Mouse (Mus musculus) urinary bladder, adult 2 months (tissue): Measurements from ENCODE around the gene Cep170b. TPM values are rescaled to one million over a fixed set of nuclear protein-coding genes. Genes with fewer than 3 reads are reported as not detected.

Experiments
- DNase-seq: peaks from one replicate; pipeline ENCODE4 v3.0.0; 2022; ENCODE audit warnings: low spot score
- polyA plus RNA-seq: library from polyadenylated mRNA; depleted of rRNA; stranded (reverse); fragments of >200 nt; gene quantifications from 2 replicates; pipeline ENCODE4 v1.2.3, GENCODE M21; 2012

Gene Cep170b
- polyA plus RNA-seq, 1 experiment: 33.2 TPM

DNA sequence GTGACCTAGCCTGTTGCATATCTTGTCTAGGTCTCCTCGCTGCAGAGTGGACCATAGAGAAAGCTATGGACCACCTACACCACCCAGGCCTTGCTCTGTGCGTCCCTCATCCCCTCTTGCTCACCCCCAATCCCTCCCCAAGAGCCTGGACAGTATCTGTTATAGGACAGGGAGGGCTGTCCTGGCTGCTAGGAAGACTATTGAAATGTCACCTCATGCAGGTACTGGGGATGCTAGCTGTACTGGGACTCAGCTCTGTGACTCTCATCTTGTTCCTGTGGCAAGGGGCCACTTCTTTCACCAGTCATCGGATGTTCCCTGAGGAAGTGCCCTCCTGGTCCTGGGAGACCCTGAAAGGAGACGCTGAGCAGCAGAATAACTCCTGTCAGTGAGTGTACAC is 42.9 kb downstream of the Cep170b start:
- no peak for DNase-seq

DNA sequence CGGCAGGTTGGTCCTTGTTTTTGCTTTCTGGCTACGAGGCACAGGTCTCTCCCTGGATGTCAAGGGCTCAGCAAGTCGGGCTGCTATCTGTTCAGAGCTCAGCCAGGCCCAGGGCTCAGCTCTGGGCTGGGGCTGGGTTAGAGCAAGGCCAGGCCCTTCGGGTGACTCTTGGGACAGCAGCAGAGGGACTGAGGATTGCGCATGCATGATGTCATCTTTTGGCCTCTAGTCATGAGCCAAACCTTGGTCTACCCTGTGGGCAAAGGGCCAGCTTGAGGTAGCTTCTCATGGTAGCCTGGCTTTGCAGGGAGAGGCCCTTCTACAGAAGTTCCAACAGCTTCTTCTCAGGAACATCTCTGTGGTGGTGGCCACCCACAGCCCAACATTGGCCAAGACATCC is 43.9 kb downstream of the Cep170b start:
- no peak for DNase-seq

DNA sequence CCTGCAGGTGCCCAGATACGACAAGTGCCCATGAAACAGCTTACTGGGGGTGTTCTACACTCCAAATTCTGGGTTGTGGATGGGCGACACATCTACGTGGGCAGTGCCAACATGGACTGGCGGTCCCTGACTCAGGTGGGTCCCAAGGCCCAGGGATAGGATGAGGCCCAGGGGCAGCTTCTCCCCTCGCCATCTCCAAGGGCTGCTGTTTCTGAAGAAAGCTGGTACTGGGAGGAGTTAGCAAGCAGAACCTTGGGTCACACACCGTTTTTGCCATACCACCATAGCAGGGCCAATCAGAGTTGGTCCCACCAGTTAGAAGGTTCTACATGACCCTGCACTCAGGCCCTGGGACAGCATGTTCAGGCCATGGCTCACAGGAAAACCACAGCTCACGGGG is 44.7 kb downstream of the Cep170b start:
- no peak for DNase-seq

DNA sequence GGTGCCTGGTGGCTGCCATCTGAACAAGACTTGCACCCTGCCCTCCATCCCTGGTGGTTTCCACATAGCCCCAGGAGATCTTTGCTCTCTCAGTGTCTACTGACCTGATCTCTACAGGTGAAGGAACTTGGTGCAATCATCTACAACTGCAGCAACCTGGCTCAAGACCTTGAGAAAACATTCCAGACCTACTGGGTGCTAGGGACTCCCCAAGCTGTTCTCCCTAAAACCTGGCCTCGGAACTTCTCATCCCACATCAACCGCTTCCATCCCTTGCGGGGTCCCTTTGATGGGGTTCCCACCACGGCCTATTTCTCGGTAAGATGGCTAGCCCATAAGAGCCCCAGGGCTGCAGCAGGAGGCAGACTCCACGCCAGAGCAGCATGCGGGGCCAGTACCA is 46.3 kb downstream of the Cep170b start:
- no peak for DNase-seq

DNA sequence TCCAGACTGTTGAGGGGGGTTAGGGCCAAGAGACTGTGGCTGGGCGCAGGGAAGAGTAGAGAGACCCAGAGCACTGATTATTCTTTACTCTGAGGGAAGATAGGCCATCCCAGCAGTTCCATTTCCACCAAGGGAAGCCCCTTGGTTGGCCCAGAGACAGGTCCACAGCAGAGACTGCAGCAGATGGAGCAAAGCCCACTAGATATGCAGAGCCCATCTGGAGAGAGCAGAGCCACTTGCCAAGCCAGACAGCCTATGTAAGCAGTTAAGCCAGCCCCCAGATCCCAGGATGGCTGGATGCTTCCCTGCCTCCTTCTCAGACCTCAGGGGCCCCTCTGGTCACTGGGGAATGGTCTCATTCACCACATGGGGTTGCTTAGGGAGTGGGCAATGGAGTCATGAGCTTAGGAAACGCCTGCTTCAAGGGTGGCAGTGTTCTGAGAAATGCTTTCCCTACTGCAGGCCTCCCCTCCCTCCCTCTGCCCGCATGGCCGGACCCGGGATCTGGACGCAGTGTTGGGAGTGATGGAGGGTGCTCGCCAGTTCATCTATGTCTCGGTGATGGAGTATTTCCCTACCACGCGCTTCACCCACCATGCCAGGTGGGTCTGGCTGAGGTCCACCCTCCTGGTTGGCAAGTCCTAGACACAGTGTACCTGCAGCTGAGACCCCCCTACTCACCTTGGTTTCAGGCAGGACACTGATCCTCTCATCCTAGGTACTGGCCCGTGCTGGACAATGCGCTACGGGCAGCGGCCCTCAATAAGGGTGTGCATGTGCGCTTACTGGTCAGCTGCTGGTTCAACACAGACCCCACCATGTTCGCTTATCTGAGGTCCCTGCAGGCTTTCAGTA is 47.0 kb downstream of the Cep170b start:
- no peak for DNase-seq

DNA sequence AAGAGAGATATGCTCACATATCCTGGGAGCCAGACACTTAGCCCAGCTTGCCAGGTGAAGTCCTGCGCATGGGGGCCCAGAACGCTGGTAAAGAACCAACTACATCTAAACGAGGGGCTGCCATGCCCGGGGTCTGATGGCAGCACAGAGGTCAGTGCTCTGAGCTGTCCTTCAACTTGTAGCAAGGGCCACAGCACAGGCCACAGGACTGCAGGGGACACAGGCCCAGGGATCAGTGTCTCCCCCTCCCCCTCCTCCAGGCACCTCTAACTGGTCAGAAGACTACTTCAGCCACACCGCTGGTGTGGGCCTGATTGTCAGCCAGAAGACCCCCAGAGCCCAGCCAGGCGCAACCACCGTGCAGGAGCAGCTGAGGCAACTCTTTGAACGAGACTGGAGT is 47.9 kb downstream of the Cep170b start:
- DNase-seq: no peak

DNA sequence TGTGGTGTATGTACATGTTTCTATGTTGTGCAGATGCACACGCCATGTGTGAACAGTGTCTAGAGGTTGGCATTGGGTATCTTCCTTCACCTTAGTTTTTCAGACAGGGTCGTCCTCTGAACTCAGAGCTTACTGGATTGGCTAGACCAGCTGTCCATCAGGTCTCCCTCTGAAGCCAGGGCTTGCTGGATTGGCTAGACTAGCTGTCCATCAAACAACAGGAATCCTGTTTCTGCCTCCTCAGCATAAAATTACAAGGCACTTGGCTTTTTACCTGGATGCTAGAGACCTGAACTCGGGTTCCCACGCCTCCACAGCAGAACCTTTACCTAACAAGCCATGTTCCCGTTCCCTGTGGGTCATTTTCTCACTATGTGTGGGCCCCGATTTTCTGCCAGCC is 48.8 kb downstream of the Cep170b start:
- no peak for DNase-seq

DNA sequence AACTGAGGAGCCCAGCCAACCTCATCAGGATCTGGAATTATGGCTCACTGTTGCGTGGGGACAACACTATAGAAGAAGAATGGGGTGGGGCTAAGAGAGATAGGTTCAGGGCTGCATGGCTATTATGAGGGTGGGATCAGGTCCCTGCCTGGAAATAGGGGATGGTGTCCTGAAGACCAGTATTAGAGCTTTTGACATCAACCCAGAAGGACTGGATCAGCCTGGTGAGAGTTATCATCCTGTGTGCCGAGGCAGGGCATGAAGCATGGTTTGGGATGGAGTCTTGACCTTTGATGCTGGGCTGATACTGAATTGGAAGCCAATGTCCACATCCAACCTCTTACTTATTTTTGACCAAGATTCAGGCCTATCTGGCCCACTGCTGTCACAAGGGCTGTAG is 49.5 kb downstream of the Cep170b start:
- DNase-seq: no peak

DNA sequence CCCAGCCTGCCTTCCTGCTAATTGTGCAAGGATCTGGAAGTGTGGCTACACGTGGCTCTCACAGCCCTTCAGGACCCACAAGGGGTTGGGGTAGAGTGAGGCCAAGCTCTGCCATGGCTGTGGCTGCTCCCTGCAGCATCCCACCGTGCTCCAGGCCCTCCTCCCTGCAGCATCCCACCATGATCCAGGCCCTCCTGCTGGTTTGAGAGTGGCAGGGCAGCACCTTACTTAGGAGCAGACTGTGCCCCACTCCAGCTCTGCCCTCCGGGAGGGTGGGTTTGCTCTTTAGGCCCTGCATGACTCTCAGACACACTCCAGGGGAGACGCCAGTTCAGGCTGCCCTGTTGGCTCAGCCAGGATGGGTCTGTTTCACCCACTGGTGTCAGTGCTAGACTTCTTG is 50.1 kb downstream of the Cep170b start:
- no peak for DNase-seq

DNA sequence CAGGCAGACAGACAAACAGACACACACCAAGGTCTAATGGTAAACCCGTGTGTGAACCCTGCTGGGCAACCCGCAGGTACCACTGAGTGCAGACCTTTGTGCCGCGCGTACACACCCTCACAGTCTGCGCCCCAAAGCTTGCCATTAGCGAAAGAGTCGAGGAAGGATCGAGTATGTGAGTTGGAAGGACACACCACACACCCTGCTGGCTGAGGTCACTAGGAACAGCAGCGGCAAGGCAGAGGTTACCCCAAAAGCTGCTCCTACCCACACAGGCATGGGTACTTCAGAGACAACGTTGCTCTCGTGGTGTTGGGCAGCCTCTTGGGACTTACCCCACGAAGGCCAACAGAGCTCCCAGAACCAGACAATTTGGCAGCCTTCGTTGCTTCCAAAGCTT is 52.1 kb downstream of the Cep170b start:
- no peak for DNase-seq

DNA sequence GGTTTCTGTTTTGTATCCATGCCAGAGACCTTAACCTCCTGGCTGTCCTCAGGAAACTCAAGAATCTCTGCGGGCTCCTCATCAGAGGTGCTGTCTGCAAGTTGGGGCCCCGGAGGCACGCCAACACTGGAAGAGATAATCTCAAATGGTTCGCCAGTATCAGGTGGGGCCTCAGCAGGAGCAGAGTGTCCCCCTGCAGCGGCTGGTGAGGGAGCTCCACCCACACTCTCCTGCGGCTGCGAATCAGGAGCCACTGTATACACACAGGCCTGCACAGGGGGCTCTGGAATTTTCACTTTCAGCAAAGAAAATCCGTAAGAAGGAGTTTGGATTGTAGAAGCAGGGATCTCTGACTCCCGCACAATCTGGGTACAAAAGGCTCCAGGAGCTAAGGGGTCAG is 53.1 kb downstream of the Cep170b start:
- DNase-seq: no peak

DNA sequence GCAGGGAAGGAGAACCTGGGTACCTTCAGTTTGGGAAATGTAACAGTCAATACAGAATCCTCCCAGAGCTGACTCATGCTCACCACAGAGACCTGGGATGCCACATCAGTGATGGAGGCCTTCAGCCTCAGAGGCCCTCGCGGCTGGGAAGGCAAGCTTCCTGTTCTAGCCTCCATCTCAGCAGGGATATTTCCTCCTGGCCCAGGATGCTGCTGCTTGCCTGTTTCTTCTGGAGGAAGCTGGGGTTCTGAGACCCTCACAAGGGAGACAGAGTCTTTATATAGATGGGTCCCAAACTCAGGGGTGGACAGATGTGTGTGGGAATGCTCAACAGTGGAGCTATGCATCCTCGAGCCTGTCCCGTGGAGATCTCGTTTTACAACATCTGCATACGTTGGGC is 53.8 kb downstream of the Cep170b start:
- no peak for DNase-seq

DNA sequence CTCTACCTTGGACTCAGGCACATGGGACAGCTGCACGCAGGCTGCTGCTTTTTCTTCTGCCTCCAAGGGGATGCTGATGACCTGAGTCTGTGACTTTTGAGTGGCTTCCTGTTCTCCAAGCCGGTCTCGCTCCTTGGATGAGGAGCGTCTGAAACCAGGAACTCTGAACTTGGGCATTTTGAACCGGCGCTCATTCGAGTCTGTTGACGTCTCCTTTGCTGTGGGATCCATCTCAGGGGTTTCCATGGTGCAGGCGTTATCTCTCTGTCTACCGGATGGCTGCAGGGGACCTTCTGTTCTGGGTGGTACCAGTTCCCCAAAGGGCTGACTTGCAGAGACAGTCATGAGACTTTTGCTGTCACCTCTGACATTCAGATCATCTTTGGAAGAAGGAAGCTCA is 54.2 kb downstream of the Cep170b start:
- DNase-seq: no peak

DNA sequence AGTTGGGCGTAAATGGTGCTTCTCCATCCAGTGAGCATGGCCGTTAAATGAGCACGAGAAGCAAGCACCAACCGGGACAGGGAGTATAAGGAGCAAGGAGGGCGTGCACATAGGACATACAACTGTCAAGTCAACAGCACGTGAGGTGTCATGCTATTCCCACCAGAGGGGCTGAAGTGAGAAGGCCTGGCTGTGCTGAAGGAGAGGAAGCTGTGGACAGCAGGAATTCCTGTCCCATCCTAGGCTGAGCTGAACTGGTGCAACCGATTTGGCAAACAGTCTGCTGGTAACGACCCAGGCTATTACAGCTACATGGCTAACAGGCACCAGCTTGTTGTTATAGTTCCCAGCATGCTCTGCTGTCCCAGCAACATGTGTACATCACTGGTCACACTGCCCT is 70.8 kb downstream of the Cep170b start:
- DNase-seq: no peak

DNA sequence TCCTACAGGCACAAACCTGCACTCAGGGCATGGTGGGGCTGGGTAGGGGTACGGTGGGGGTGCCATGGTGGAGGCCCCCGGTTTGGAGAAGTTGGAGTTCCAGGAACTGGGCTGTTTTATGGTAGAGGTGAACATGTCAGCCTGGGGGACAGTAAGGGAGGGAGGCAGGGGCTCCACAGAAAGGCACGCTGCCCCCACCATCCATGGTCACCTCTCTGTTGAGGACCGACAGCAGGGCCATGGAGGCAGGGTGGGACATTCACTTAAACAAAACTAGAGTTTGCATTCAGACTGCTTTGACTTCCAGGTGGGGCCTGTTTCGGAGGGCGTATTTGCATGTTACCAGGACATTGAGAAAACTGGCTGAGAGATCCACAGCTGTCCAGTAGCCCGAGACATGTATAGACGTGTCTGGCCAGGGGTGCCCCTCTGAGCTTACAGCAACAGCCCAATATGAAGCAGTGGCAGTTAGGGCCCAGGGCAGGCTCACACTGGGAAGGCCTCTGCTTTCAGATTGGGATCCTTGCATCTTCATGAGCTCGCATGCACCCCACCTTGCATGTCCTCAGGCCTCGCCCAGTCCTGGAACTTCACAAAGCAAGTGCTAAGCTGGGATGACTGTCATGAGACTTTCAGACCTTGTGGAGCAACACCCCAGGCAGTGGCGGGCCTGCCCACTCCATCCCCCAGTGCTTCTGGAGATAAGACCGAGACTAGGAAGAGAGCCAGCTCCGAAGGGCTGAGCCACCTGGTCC is 73.5 kb downstream of the Cep170b start:
- no peak for DNase-seq

DNA sequence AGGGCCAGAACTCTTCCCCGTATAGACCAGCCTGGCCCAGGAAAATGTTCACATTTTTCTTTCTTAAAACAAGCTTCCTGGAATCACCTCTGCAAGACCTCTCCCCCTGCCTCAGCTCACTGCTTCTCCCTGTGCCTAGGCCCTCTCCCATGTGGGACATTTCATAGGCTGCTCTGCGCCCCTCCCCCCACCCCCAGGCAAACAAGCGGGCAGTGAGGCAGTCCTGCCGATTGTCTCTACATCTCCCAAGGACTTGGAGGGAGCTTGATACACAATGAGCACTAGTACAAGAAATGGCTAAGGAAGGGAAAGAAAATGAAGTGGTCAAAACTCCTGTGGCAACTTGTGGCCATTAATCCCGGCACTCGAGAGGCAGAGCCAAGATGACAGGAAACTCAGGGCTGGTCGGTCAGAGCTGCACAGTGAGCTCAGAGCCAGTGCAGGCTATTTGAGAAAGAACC is 74.1 kb downstream of the Cep170b start:
- DNase-seq: no peak

DNA sequence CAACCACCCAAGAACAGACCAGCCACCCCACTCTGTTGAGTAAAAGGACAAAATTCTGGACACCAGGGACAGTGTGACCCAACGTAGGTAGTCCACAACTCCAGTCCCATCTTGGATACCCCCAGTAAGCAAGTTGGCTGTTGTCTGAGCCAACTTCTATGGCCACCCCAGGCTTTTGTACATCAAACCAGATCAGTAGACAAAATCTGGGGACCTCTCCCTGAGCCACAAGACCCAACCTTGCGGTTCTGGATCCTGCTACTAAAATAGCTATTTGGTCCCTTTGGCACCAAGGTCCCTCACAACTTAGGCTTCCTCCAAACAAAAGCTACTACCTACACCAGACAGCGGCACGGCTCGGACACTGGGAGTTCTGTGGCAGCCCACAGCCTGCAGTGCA is 74.7 kb downstream of the Cep170b start:
- DNase-seq: no peak

DNA sequence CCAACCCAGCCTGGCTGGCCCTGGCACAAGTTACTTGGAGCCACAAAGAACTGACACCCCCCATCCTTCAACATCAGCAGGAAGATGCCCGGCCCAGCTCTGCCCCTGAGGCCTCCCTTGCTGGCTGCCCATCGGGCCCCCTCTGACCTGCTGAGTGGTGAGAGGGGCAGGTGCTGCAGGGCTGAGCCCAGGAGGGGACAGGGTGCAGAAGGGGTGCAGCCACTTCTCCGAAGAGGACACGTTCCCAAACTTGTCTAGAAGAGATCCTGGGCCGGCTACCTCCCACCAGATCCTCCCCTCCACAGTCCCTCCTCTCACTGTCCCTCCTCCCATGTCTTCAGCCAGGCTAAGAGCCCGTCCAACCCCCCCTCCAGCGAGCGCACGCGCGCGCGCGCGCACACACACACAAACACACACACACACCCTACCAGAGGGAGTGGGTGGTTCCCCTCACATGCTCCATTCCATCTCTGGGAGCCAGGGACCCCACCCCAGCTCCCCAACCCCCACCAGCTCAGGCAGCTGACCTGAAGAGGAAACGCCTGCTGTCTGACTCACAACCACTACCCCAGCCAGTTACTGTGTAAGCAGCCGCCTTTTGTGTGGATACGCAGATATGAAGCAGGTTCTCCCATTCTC is 75.3 kb downstream of the Cep170b start:
- no peak for DNase-seq
